Mouse (Mus musculus) spleen, adult 2 months (tissue): ENCODE results near the gene Ptprr.

Source experiments
- CTCF ChIP-seq: fragments of 200-500 bp; IDR thresholded peaks from 2 replicates; pipeline ENCODE4 v1.5.1; 2011; ENCODE audit warnings: mild to moderate bottlenecking, inconsistent platforms; ENCODE audit not compliant: insufficient read depth, insufficient read length, insufficient replicate concordance; ENCODE audit errors: extremely low read depth
- POLR2A ChIP-seq: fragments of 200-500 bp; IDR thresholded peaks from 2 replicates; pipeline ENCODE4 v1.6.1; 2011; ENCODE audit warnings: low read depth, low read length, inconsistent platforms

DNA sequence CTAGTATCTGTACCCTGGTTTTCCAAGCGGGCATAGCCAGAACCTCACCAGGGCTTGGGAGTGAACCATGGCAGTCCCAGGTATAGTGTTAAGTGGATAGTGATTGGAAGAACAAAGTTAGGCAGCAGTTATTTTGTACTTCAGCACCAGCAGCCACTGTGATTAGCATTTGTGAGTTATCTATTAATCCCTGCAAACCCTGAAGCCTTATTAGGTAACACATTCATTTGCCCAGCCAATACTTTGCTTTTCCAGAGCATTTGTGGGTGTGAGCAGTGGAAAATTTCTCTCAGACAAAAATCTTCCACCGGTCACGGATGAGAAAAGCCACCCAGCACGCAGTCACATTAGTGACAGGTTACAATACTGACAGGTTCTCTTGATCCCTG lies 249.4 kb downstream of the Ptprr start:
- TF ChIP-seq CTCF: no peak
- TF ChIP-seq POLR2A: no peak
